Mouse (Mus musculus) liver, embryonic 14.5 days (tissue): Measurements from ENCODE around the gene Bloc1s5. TPM values are rescaled to one million over a fixed set of nuclear protein-coding genes. Genes with fewer than 3 reads are reported as not detected.
"Not testable (repeated sequence)": the region's sequence is repeated elsewhere in the genome, so short reads cannot be mapped to it uniquely, and the experiment has no call there.

ENCODE experiments used
- ATAC-seq: fragments of 200-750 bp; cut with Nextera tagmentation; 2 replicates; pipeline ENCODE4 v1.8.0; 2017; ENCODE audit warnings: moderate number of reproducible peaks, mild to moderate bottlenecking, moderate library complexity; ENCODE audit not compliant: insufficient read depth
- DNase-seq, 3 experiments: peaks; one replicate each; pipeline ENCODE4 v3.0.0-alpha.2; 2012 to 2013; ENCODE audit warnings: low read depth in 3 of 3, low spot score in 3 of 3
- H3K27ac ChIP-seq: fragments of 300-500 bp; sonication (generic); 2 replicates; pipeline ENCODE4 v1.5.1; 2014; ENCODE audit warnings: moderate library complexity, mild to moderate bottlenecking, control low read depth, inconsistent platforms
- H3K27me3 ChIP-seq: fragments of 300-500 bp; sonication (generic); 2 replicates; pipeline ENCODE4 v1.6.1; 2014; ENCODE audit warnings: mild to moderate bottlenecking, low read length, moderate library complexity; ENCODE audit not compliant: control insufficient read depth, insufficient read depth
- H3K36me3 ChIP-seq: fragments of 300-500 bp; sonication (generic); replicated peaks from 2 replicates; pipeline ENCODE4 v1.6.1; 2014; ENCODE audit warnings: low read depth; ENCODE audit not compliant: control insufficient read depth, insufficient read depth
- H3K4me1 ChIP-seq, 2 experiments: fragments of 200-500 bp in 1 of 2; fragments of 300-500 bp in 1 of 2; sonication (generic) in 1 of 2; replicated peaks; 2 replicates each; pipeline ENCODE4 v1.6.1; 2012 to 2014; ENCODE audit warnings: antibody characterized with exemption in 1 of 2, inconsistent platforms in 1 of 2, low read length in 1 of 2; ENCODE audit not compliant: control insufficient read depth in 2 of 2, insufficient read depth in 2 of 2
- H3K4me2 ChIP-seq: fragments of 300-500 bp; sonication (generic); 2 replicates; pipeline ENCODE4 v1.6.1; 2014; ENCODE audit warnings: low read depth, mild to moderate bottlenecking, control low read depth, moderate library complexity
- H3K4me3 ChIP-seq, 2 experiments: fragments of 200-500 bp in 1 of 2; fragments of 300-500 bp in 1 of 2; sonication (generic) in 1 of 2; 2 replicates each; pipeline ENCODE4 v1.5.1; 2012 to 2014; ENCODE audit warnings: low read depth in 2 of 2, low read length in 2 of 2, mild to moderate bottlenecking in 2 of 2, control low read depth in 1 of 2, inconsistent platforms in 1 of 2, moderate library complexity in 1 of 2; ENCODE audit not compliant: insufficient read depth in 1 of 2
- H3K9ac ChIP-seq: fragments of 300-500 bp; sonication (generic); replicated peaks from 2 replicates; pipeline ENCODE4 v1.6.1; 2014; ENCODE audit warnings: mild to moderate bottlenecking, control low read depth, moderate library complexity
- H3K9me3 ChIP-seq: fragments of 300-500 bp; sonication (generic); 2 replicates; pipeline ENCODE4 v1.6.1; 2016; ENCODE audit warnings: low read length, mixed read lengths; ENCODE audit not compliant: control insufficient read depth
- CTCF ChIP-seq: IDR thresholded peaks from 2 replicates; pipeline ENCODE4 v1.5.1; 2016; ENCODE audit warnings: antibody characterized with exemption, low read depth, control low read depth
- EP300 ChIP-seq: IDR thresholded peaks from 2 replicates; pipeline ENCODE4 v1.6.1; 2016; ENCODE audit warnings: antibody characterized with exemption, low read depth
- whole genome bisulfite sequencing: fragments of 180-500 bp; shearing (Covaris S2); extraction: QIAGEN DNeasy Blood & Tissue Kit; methylation state at CpG from one replicate; pipeline ENCODE4 v1.1.7; 2014; ENCODE audit not compliant: insufficient replicate concordance; 5-methylcytosine and 5-hydroxymethylcytosine counted together
- polyA plus RNA-seq, 2 experiments: library from polyadenylated mRNA; depleted of rRNA in 1 of 2; stranded (reverse) in 1 of 2; unstranded in 1 of 2; fragments of >200 nt; fragmentation: Nextera tagmentation in 1 of 2; extraction: Ambion mirVana in 1 of 2; gene quantifications; 2 replicates each; pipeline versions ENCODE4 v1.2.1 to v1.2.3; 2012 to 2014

Gene Bloc1s5
- 2.2 and 3.6 TPM in 2 replicates for polyA plus RNA-seq (2012; rRNA removed)
- 10.4 and 12.2 TPM in 2 replicates for polyA plus RNA-seq (2014; fragmentation: Nextera tagmentation; extraction: Ambion mirVana)

- under 1% methylated on average over 43 of the region's 44 CpGs for WGBS
- peak; percentile 91 for ATAC-seq
- H3K36me3 ChIP-seq = no peaks in the 10 kb centered on the region
Observed at GRCm38 (mm10) chr13:38634800-38635269, at the start of gene Bloc1s5. Gene Bloc1s5 (minus strand): TSS chr13:38635109.

DNA sequence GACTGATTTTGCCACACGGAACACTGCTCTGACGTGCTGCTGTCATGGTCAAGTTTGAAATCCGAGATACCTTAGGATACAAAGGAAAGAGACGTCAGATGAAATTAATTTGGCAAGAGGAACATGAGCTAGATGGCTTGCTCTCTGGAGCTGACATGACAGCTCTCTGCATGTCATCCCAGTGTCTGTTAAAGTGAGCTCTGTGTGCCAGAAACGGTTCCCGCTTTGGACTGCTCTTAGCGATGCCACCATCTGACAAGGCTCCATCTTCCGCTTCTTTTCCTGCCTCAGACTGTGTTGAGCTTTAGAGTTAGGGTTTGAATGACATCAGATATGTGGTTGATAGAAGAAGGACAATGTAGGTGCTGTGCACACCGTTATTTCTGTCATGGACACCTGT is 37.4 kb upstream of the Bloc1s5 start:
- H3K4me1 ChIP-seq = 0 out of 4 replicates have a peak, but pooled peaks cover 0 to 2% of the 10 kb centered on the region in 2 experiments
- H3K36me3 ChIP-seq = no peaks in the 10 kb centered on the region
- DNase-seq (no peak), ATAC-seq (no peak)
- no peaks in the 10 kb centered on the region for H3K9me3 ChIP-seq
- H3K4me2 ChIP-seq = no peak overlapping the region
- H3K4me3 ChIP-seq = no peak overlapping the region
- no peak for TF ChIP-seq EP300
- TF ChIP-seq CTCF = no peak
- no peak overlapping the region for H3K9ac ChIP-seq
- 79% methylated on average over 9 of the region's 9 CpGs for WGBS
- no peak overlapping the region for H3K27ac ChIP-seq
- no peaks in the 10 kb centered on the region for H3K27me3 ChIP-seq

More at GRCm38 (mm10) chr13:38634800-38635269, at the start of gene Bloc1s5:
- Histone ChIP-seq H3K27me3 (no peaks in the 10 kb centered on the region), H3K4me3 (peak within 1 kb of the TSS; percentile 68 to 87), H3K27ac (peak within 1 kb of the TSS; percentile 96), H3K9ac (peak within 1 kb of the TSS; percentile 91), H3K4me2 (peak within 1 kb of the TSS; percentile 88), H3K4me1 (peaks cover 24 to 31% of the 10 kb centered on the region in 2 experiments), H3K9me3 (no peaks in the 10 kb centered on the region)
- DNase-seq = peak; percentile 93 to 95 (median 95)
- TF ChIP-seq CTCF (no peak; the same call in 1 of the 2 replicates), EP300 (peak; percentile 54)

DNA sequence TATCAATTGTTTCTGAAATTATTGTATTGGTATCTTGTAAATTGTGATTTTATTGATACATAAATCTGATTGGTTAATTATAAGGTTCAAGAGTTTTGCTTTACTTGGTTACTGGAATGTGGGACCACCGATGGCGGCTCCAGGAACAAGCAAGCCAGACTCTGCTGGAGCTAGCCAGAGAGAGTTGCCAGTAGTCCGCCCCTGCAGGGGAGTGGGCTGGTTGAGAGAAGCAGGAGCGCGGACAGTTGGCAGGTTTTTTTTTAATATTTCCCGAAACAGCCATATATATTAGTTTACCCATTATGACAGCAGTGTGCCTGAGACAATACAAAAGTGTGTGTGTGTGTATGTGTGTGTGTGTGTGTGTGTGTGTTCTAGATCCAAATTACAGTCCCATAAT is 36.5 kb upstream of the Bloc1s5 start:
- H3K4me1 ChIP-seq, H3K9me3 ChIP-seq, H3K9ac ChIP-seq, DNase-seq, H3K27ac ChIP-seq, ATAC-seq, H3K27me3 ChIP-seq, H3K4me3 ChIP-seq, H3K36me3 ChIP-seq, H3K4me2 ChIP-seq: not testable (repeated sequence)
- WGBS = 75% methylated on average over 6 of the region's 6 CpGs

- no peak overlapping the region for H3K27ac ChIP-seq
- TF ChIP-seq CTCF = no peak
- no peak for TF ChIP-seq EP300
- peaks cover 0 to 10% of the 10 kb centered on the region in 2 experiments; a peak in 3 of 4 replicates for H3K4me1 ChIP-seq
- H3K4me2 ChIP-seq = no peak overlapping the region
- ATAC-seq (no peak), DNase-seq (no peak)
- no peaks in the 10 kb centered on the region for H3K36me3 ChIP-seq
- no peaks in the 10 kb centered on the region for H3K9me3 ChIP-seq
- H3K27me3 ChIP-seq = no peaks in the 10 kb centered on the region
- no peak overlapping the region for H3K9ac ChIP-seq
- H3K4me3 ChIP-seq = no peak overlapping the region
Observed at GRCm38 (mm10) chr13:38670051-38670450, 35.1 kb upstream of the Bloc1s5 start.

DNA sequence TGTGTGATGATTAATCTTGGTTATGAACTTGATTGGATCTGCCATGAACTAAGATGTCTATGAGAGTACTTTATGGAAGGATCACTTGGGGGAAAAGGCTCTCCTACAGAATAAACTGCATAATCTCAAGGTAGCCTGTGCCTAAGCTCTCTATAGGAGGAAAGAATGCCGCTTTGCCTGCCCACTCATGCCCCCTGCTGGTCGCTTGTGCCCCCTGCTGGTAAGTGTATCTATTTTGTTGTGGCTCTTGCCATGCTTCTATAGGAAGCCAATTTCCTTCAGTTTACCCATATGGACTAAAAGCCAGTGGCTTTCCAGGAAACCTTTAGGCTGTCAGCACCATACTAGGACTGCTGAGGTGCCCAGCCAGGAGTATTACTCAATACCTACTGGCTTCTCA is 33.6 kb upstream of the Bloc1s5 start:
- no peaks in the 10 kb centered on the region for H3K9me3 ChIP-seq
- TF ChIP-seq CTCF (peak; percentile 95), EP300 (no peak)
- H3K4me2 ChIP-seq = no peak overlapping the region
- ATAC-seq (no peak), DNase-seq (peak; percentile 49 to 57 (median 49))
- H3K27ac ChIP-seq = no peak overlapping the region
- H3K27me3 ChIP-seq = no peaks in the 10 kb centered on the region
- H3K4me1 ChIP-seq = peaks cover 9 to 19% of the 10 kb centered on the region in 2 experiments
- WGBS = 8% methylated on average over 2 of the region's 2 CpGs
- H3K36me3 ChIP-seq = no peaks in the 10 kb centered on the region
- H3K9ac ChIP-seq = no peak overlapping the region
- no peak overlapping the region for H3K4me3 ChIP-seq
